Mouse (Mus musculus): ENCODE measurements at regions not wholly inside any gene's neighbourhood (a gene's known extent, or its start where the extent isn't known, plus 50 kb on each side); places are given as distances from the start of the nearest gene placed in this dataset.

DNA sequence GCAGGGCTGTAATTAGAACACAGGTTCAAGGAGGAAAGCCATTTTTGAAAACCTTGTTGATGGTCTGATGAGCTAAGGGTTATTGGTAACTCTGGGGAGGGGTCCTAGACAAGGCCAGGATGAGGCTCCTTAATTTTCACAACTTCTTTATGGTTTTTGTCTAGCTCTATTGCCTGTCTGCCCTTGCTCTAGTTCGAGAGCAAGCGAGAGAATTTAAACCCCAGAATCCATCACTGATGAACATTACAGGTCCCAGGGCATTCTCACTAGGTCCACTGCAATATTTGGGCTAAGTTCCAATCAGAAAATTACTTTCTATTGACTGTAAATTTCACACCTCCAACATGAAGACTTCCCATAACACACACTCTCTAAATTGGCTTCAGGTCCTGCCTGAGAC is 329.0 kb upstream of the Pbx1 start:
- ATAC-seq (ENCODE audit: low FRiP score) (no peak), DNase-seq (ENCODE audit: low spot score) (no peak)
- H3K27me3 ChIP-seq (ENCODE audit: control insufficient read depth, insufficient read depth, low read length), result no peaks in the 10 kb centered on the region
- H3K27ac ChIP-seq (ENCODE audit: low read depth, low read length), result no peak overlapping the region
- H3K4me3 ChIP-seq (ENCODE audit: low read depth, low read length), result no peak overlapping the region
- no peaks in the 10 kb centered on the region for H3K36me3 ChIP-seq (ENCODE audit: control insufficient read depth, insufficient read depth, low read length)
- no peak overlapping the region for H3K9ac ChIP-seq (ENCODE audit: low read depth, low read length)
- no peaks in the 10 kb centered on the region for H3K4me1 ChIP-seq (replicated peaks; ENCODE audit: control insufficient read depth, insufficient read depth, low read length)
- H3K4me2 ChIP-seq (replicated peaks; ENCODE audit: low read depth, low read length), result no peak overlapping the region
- WGBS, result 87% methylated on average over 2 of the region's 2 CpGs
- no peaks in the 10 kb centered on the region for H3K9me3 ChIP-seq (ENCODE audit: control insufficient read depth, low read length)

DNA sequence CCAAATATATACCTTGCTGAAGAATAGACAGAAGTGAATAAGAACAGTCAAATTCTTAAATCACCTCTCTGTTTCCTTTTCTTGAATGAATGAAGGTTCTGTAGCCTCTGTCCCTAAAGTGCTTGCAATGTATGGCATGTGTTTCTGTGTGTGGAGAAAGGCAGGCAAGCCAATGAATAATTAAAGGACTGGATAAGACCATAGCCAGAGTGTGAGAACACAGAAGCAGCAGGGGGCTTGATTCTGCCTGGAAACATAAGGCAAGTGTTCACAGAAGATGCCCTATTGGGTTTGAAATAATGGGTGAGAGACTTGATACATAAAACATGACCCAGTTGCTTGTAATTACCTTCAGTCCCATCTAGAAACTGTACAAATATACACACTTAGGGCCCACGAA is 328.2 kb upstream of the Pbx1 start:
- H3K4me1 ChIP-seq (replicated peaks; ENCODE audit: control insufficient read depth, insufficient read depth, low read length), result no peaks in the 10 kb centered on the region
- H3K9me3 ChIP-seq (ENCODE audit: control insufficient read depth, low read length), result no peaks in the 10 kb centered on the region
- DNase-seq (ENCODE audit: low spot score) (peak; percentile 43), ATAC-seq (ENCODE audit: low FRiP score) (peak; percentile 72)
- H3K9ac ChIP-seq (ENCODE audit: low read depth, low read length), result no peak overlapping the region
- H3K4me2 ChIP-seq (replicated peaks; ENCODE audit: low read depth, low read length), result no peak overlapping the region
- H3K27ac ChIP-seq (ENCODE audit: low read depth, low read length), result no peak overlapping the region
- H3K4me3 ChIP-seq (ENCODE audit: low read depth, low read length), result no peak overlapping the region
- H3K27me3 ChIP-seq (ENCODE audit: control insufficient read depth, insufficient read depth, low read length), result no peaks in the 10 kb centered on the region
- H3K36me3 ChIP-seq (ENCODE audit: control insufficient read depth, insufficient read depth, low read length), result no peaks in the 10 kb centered on the region
- WGBS, result 58% methylated on average over 1 of the region's 1 CpGs

DNA sequence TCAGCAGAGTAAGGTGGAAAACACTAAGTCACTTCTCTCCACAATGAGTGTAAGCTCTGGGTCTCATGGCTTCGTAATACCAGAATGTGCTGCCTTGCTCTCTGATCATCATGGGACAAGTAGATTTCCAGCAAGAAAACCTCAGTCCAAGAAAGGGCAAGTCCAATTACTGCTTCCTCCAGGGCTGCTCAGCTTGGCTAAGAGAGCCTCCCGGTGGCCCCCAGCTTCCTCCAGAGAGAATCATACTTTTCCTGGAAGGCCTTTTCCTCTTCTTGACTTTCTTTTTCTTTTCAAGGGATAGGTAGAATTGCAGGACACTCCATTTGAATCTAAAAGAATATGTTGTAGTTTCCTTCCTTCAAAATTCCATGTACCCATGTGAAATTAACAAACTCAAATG is 326.8 kb upstream of the Pbx1 start:
- Histone ChIP-seq H3K9ac (ENCODE audit: low read depth, low read length) (no peak overlapping the region), H3K9me3 (ENCODE audit: control insufficient read depth, low read length) (no peaks in the 10 kb centered on the region), H3K27me3 (ENCODE audit: control insufficient read depth, insufficient read depth, low read length) (no peaks in the 10 kb centered on the region), H3K4me2 (replicated peaks; ENCODE audit: low read depth, low read length) (no peak overlapping the region), H3K4me1 (replicated peaks; ENCODE audit: control insufficient read depth, insufficient read depth, low read length) (no peaks in the 10 kb centered on the region), H3K4me3 (ENCODE audit: low read depth, low read length) (no peak overlapping the region), H3K27ac (ENCODE audit: low read depth, low read length) (no peak overlapping the region), H3K36me3 (ENCODE audit: control insufficient read depth, insufficient read depth, low read length) (no peaks in the 10 kb centered on the region)
- DNase-seq (ENCODE audit: low spot score) (no peak), ATAC-seq (ENCODE audit: low FRiP score) (no peak)
- 91% methylated on average over 2 of the region's 2 CpGs for WGBS

DNA sequence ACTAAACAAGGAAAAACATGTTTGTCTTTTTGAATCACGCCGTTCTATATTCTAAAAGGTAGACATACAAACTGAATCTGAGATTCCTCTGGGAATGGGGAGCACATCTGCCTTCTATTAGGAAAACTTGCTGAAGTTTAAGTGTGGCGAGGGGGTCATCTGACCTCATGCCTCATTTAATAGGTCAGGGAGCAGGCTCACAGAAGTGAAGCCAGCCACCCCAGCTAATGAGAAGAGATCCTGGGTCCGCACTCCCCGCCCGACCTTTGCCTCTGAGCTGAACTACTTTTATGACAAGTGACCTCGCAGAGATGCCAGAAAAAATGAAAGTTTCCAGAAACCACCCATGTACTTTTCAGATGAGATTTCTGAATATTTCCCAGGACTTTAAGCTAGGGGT is 322.1 kb upstream of the Pbx1 start:
- WGBS, result 40% methylated on average over 7 of the region's 7 CpGs
- Histone ChIP-seq H3K4me2 (replicated peaks; ENCODE audit: low read depth, low read length) (no peak overlapping the region), H3K9me3 (ENCODE audit: control insufficient read depth, low read length) (no peaks in the 10 kb centered on the region), H3K4me1 (replicated peaks; ENCODE audit: control insufficient read depth, insufficient read depth, low read length) (no peaks in the 10 kb centered on the region), H3K4me3 (ENCODE audit: low read depth, low read length) (no peak overlapping the region), H3K27ac (ENCODE audit: low read depth, low read length) (no peak overlapping the region), H3K27me3 (ENCODE audit: control insufficient read depth, insufficient read depth, low read length) (no peaks in the 10 kb centered on the region), H3K9ac (ENCODE audit: low read depth, low read length) (no peak overlapping the region), H3K36me3 (ENCODE audit: control insufficient read depth, insufficient read depth, low read length) (no peaks in the 10 kb centered on the region)
- DNase-seq (ENCODE audit: low spot score) (peak; percentile 26), ATAC-seq (ENCODE audit: low FRiP score) (no peak)

- H3K4me1 ChIP-seq (replicated peaks; ENCODE audit: control insufficient read depth, insufficient read depth, low read length), result no peaks in the 10 kb centered on the region
- no peak overlapping the region for H3K27ac ChIP-seq (ENCODE audit: low read depth, low read length)
- no peaks in the 10 kb centered on the region for H3K27me3 ChIP-seq (ENCODE audit: control insufficient read depth, insufficient read depth, low read length)
- H3K9ac ChIP-seq (ENCODE audit: low read depth, low read length), result no peak overlapping the region
- H3K9me3 ChIP-seq (ENCODE audit: control insufficient read depth, low read length), result no peaks in the 10 kb centered on the region
- DNase-seq (ENCODE audit: low spot score) (no peak), ATAC-seq (ENCODE audit: low FRiP score) (no peak)
- no peak overlapping the region for H3K4me3 ChIP-seq (ENCODE audit: low read depth, low read length)
- H3K36me3 ChIP-seq (ENCODE audit: control insufficient read depth, insufficient read depth, low read length), result no peaks in the 10 kb centered on the region
- WGBS, result 56% methylated on average over 1 of the region's 1 CpGs
- no peak overlapping the region for H3K4me2 ChIP-seq (replicated peaks; ENCODE audit: low read depth, low read length)
Measured at GRCm38 (mm10) chr1:168743435-168743834, 311.4 kb upstream of the Pbx1 start.

DNA sequence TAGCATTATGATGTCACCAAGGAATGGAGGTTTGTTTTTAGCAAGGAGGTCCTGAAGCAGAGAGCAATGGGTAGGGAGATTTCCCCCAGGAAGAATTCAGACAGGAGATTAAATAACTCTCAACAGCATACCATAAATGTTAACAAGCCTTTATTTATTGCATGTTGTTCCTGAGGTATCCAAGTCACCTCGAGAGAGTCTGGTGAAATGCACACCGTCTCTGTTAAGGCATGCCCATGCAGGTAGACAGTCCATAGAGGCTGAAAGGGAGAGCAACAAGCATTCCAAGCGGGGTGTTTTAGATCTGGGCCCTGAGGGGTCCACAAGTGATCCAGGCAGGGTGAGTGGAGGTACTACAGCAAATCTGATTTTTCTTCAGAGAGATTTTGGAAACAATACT is 305.9 kb upstream of the Pbx1 start:
- Histone ChIP-seq H3K27ac (ENCODE audit: low read depth, low read length) (no peak overlapping the region), H3K9ac (ENCODE audit: low read depth, low read length) (no peak overlapping the region), H3K4me2 (replicated peaks; ENCODE audit: low read depth, low read length) (no peak overlapping the region), H3K36me3 (ENCODE audit: control insufficient read depth, insufficient read depth, low read length) (no peaks in the 10 kb centered on the region), H3K4me3 (ENCODE audit: low read depth, low read length) (no peak overlapping the region), H3K9me3 (ENCODE audit: control insufficient read depth, low read length) (no peaks in the 10 kb centered on the region), H3K27me3 (ENCODE audit: control insufficient read depth, insufficient read depth, low read length) (no peaks in the 10 kb centered on the region), H3K4me1 (replicated peaks; ENCODE audit: control insufficient read depth, insufficient read depth, low read length) (no peaks in the 10 kb centered on the region)
- DNase-seq (ENCODE audit: low spot score) (no peak), ATAC-seq (ENCODE audit: low FRiP score) (no peak)
- WGBS, result 90% methylated on average over 3 of the region's 3 CpGs

GRCm38 (mm10) chr1:168737277-168737863 is 305.3 kb upstream of the Pbx1 start:
- DNase-seq (ENCODE audit: low spot score), result no peak
- no peaks in the 10 kb centered on the region for H3K36me3 ChIP-seq (ENCODE audit: control insufficient read depth, insufficient read depth, low read length)
- no peaks in the 10 kb centered on the region for H3K27me3 ChIP-seq (ENCODE audit: control insufficient read depth, insufficient read depth, low read length)
- no peaks in the 10 kb centered on the region for H3K9me3 ChIP-seq (ENCODE audit: control insufficient read depth, low read length)
- WGBS, result 82% methylated on average over 7 of the region's 7 CpGs
- no peak overlapping the region for H3K9ac ChIP-seq (ENCODE audit: low read depth, low read length)
- no peaks in the 10 kb centered on the region for H3K4me1 ChIP-seq (replicated peaks; ENCODE audit: control insufficient read depth, insufficient read depth, low read length)
- no peak overlapping the region for H3K4me3 ChIP-seq (ENCODE audit: low read depth, low read length)
- no peak overlapping the region for H3K4me2 ChIP-seq (replicated peaks; ENCODE audit: low read depth, low read length)
- no peak overlapping the region for H3K27ac ChIP-seq (ENCODE audit: low read depth, low read length)
- ATAC-seq (ENCODE audit: low FRiP score), result no peak

DNA sequence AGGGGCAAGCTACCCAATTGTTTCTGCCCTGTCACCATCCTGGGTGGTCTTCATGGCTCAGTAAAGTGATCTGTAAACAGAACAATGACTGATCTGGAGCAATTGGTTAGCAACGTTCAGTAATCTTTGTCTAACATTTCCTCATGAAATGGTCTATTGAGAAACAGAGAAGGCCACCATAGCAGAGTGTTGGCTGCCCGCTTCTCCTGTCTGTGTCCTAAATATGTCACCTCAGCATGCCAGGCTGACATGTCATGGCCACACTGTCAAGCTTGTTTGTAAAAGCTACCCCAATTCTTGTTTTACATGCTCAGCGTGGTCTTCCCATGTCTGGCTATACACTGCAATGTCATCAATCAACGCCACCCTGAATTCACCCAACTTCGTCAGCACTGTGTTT is 301.0 kb upstream of the Pbx1 start:
- Histone ChIP-seq H3K9ac (ENCODE audit: low read depth, low read length) (no peak overlapping the region), H3K4me1 (replicated peaks; ENCODE audit: control insufficient read depth, insufficient read depth, low read length) (no peaks in the 10 kb centered on the region), H3K9me3 (ENCODE audit: control insufficient read depth, low read length) (no peaks in the 10 kb centered on the region), H3K27me3 (ENCODE audit: control insufficient read depth, insufficient read depth, low read length) (no peaks in the 10 kb centered on the region), H3K36me3 (ENCODE audit: control insufficient read depth, insufficient read depth, low read length) (no peaks in the 10 kb centered on the region), H3K4me2 (replicated peaks; ENCODE audit: low read depth, low read length) (no peak overlapping the region), H3K4me3 (ENCODE audit: low read depth, low read length) (no peak overlapping the region), H3K27ac (ENCODE audit: low read depth, low read length) (no peak overlapping the region)
- DNase-seq (ENCODE audit: low spot score) (no peak), ATAC-seq (ENCODE audit: low FRiP score) (no peak)
- WGBS, result 43% methylated on average over 5 of the region's 5 CpGs

DNA sequence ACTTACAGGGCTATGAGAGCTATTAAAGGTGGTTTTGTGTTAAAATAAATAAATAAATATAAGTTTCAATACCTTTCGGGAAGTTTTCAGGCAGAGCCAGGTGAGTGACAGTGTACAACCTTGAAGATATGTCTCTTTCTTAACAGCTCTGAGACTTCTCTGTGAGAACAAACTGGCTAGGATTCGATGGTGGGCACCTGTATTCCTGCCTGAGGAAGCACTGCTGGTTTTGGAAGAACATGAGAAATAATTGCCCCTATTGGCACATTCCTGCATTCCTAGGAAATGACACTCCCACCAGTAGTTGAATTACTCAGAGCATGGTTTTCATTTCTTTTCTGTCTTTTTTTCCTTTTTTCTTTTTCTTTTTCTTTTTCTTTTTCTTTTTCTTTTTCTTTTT is 277.8 kb upstream of the Pbx1 start:
- H3K27me3 ChIP-seq (ENCODE audit: control insufficient read depth, insufficient read depth, low read length), result no peaks in the 10 kb centered on the region
- ATAC-seq (ENCODE audit: low FRiP score), result no peak
- DNase-seq (ENCODE audit: low spot score), result no peak
- 86% methylated on average over 2 of the region's 2 CpGs for WGBS
- H3K27ac ChIP-seq (ENCODE audit: low read depth, low read length), result no peak overlapping the region
- no peak overlapping the region for H3K4me2 ChIP-seq (replicated peaks; ENCODE audit: low read depth, low read length)
- no peaks in the 10 kb centered on the region for H3K36me3 ChIP-seq (ENCODE audit: control insufficient read depth, insufficient read depth, low read length)
- H3K4me1 ChIP-seq (replicated peaks; ENCODE audit: control insufficient read depth, insufficient read depth, low read length), result no peaks in the 10 kb centered on the region
- no peak overlapping the region for H3K4me3 ChIP-seq (ENCODE audit: low read depth, low read length)
- H3K9me3 ChIP-seq (ENCODE audit: control insufficient read depth, low read length), result no peaks in the 10 kb centered on the region
- H3K9ac ChIP-seq (ENCODE audit: low read depth, low read length), result no peak overlapping the region
